Mouse (Mus musculus) hindbrain, embryonic 14.5 days (tissue): Measurements from ENCODE around the gene Ptpn14. TPM values are rescaled to one million over a fixed set of nuclear protein-coding genes. Genes with fewer than 3 reads are reported as not detected.

ENCODE experiments used
- ATAC-seq: fragments of 200-750 bp; cut with Nextera tagmentation; 2 replicates; pipeline ENCODE4 v1.8.0; 2017; ENCODE audit warnings: moderate number of reproducible peaks, mild to moderate bottlenecking, moderate TSS enrichment, moderate library complexity; ENCODE audit not compliant: low FRiP score
- DNase-seq: peaks from one replicate; pipeline ENCODE4 v3.0.0-alpha.2; 2015; ENCODE audit warnings: low spot score
- H3K27ac ChIP-seq: fragments of 300-500 bp; sonication (generic); 2 replicates; pipeline ENCODE4 v1.5.1; 2014; ENCODE audit warnings: mild to moderate bottlenecking, moderate library complexity
- H3K27me3 ChIP-seq: fragments of 300-500 bp; sonication (generic); 2 replicates; pipeline ENCODE4 v1.6.1; 2014; ENCODE audit warnings: mild to moderate bottlenecking, low read length, mixed read lengths; ENCODE audit not compliant: control insufficient read depth, insufficient read depth
- H3K36me3 ChIP-seq: fragments of 300-500 bp; sonication (generic); replicated peaks from 2 replicates; pipeline ENCODE4 v1.6.1; 2014; ENCODE audit not compliant: control insufficient read depth, insufficient read depth
- H3K4me1 ChIP-seq: fragments of 300-500 bp; sonication (generic); replicated peaks from 2 replicates; pipeline ENCODE4 v1.6.1; 2014; ENCODE audit warnings: antibody characterized with exemption, low read length, mixed read lengths; ENCODE audit not compliant: control insufficient read depth, insufficient read depth
- H3K4me2 ChIP-seq: fragments of 300-500 bp; sonication (generic); replicated peaks from 2 replicates; pipeline ENCODE4 v1.6.1; 2014; ENCODE audit warnings: mild to moderate bottlenecking, moderate library complexity
- H3K4me3 ChIP-seq: fragments of 300-500 bp; sonication (generic); replicated peaks from 2 replicates; pipeline ENCODE4 v1.5.1; 2014; ENCODE audit warnings: mild to moderate bottlenecking, low read length
- H3K9ac ChIP-seq: fragments of 300-500 bp; sonication (generic); 2 replicates; pipeline ENCODE4 v1.6.1; 2014
- H3K9me3 ChIP-seq: fragments of 300-500 bp; sonication (generic); 2 replicates; pipeline ENCODE4 v1.6.1; 2016; ENCODE audit warnings: low read length; ENCODE audit not compliant: control insufficient read depth
- WGBS: fragments of 180-500 bp; shearing (Covaris S2); extraction: QIAGEN DNeasy Blood & Tissue Kit; methylation state at CpG from one replicate; pipeline ENCODE4 v1.1.7; 2014; 5-methylcytosine and 5-hydroxymethylcytosine counted together
- polyA plus RNA-seq: library from polyadenylated mRNA; unstranded; fragments of >200 nt; fragmentation: Nextera tagmentation; extraction: Ambion mirVana; gene quantifications from 2 replicates; pipeline ENCODE4 v1.2.1, GENCODE M21; 2014

The Ptpn14 gene
- polyA plus RNA-seq, 1 experiment from 2014 or later: 2.6 TPM

DNA sequence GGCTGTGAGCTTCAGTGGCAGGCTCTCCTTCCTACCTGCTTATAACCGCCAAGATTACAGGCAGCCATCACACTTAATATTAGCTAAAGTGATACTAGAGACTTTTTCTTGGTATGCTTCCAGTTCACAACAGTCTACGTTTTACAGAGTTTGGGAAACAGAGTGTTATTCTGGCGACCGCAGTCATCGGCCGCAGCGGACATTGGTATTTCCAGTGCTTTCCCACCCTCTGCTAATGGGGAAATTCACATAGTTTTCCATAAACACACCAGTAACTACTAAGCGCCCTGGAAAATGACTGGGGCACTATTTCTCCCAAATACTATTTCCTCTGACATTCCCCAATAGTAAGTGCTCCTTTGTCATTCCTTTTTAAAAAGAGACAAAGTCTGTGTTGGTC lies 19.1 kb upstream of the Ptpn14 start:
- H3K4me3 ChIP-seq: no peak overlapping the region
- ATAC-seq: no peak
- no peaks in the 10 kb centered on the region for H3K36me3 ChIP-seq
- H3K9ac ChIP-seq: no peak overlapping the region
- no peak overlapping the region for H3K4me2 ChIP-seq
- no peaks in the 10 kb centered on the region for H3K27me3 ChIP-seq
- no peaks in the 10 kb centered on the region for H3K9me3 ChIP-seq
- 81% methylated on average over 8 of the region's 8 CpGs for WGBS
- H3K27ac ChIP-seq: no peak overlapping the region
- no peak for DNase-seq
- H3K4me1 ChIP-seq: no peaks in the 10 kb centered on the region

DNA sequence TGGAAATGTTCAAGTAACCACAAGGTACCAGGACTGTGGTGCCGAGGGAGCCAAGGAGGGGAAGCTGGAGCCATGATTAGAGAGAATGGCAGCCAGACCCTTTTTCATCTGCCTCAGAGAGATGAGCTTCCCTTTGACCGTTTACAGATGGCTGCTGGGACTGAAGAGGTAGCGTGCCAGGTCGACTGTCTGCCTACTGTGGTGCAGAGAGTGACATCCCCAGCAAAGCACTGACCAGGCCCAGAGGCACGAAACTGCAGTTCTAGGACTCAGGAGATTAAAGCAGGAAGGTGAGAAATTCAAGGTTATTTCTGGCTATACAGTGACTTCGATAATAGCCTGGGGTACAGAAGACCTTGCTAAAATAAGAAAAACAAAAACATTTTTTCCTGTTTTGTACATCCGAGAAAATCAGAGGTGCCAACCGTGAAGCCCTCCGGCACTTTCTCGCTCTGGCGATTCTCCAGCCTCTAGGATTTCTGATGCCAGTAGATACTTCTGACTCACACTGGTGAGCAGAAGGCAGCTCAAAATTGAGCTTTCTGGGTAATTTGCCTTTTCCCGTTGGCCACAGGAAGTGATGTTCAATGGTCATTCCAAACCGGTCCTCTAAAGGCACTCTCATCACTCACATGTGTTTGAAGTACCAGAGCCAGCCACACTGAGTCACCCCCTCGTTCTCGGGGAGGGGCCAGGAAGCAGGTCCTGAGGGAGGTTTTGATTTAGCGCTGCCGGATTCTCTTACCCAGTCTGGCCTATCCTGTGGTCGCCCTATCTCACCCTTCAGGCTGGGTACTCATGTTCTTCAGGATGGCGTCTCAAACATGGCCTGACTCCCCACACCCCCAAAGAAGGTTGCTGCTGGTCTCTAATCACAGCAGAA lies 11.9 kb upstream of the Ptpn14 start:
- DNase-seq (no peak), ATAC-seq (no peak)
- H3K27me3 ChIP-seq: no peaks in the 10 kb centered on the region
- no peak overlapping the region for H3K9ac ChIP-seq
- H3K4me2 ChIP-seq: no peak overlapping the region
- 67% methylated on average over 19 of the region's 19 CpGs for WGBS
- no peak overlapping the region for H3K27ac ChIP-seq
- H3K4me1 ChIP-seq: no peaks in the 10 kb centered on the region
- H3K4me3 ChIP-seq: no peak overlapping the region
- no peaks in the 10 kb centered on the region for H3K36me3 ChIP-seq
- no peaks in the 10 kb centered on the region for H3K9me3 ChIP-seq

DNA sequence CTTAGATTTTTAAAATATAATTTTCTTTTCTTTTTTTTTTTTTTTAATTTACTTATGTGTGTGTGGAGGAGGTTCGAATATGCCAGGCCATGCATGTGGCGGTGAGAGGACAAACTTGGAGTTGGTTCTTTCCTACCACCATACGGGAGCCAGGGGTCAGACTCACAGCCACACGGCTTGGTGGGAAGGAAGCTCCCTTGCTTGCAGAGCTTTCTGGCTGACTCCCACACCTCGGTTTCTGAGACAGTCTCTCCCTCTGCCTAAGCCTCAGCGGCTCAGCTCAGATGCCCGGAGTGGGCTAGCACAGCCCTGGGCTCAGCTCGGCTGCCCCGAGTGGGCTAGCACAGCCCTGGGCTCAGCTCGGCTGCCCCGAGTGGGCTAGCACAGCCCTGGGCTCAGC lies 10.5 kb upstream of the Ptpn14 start:
- H3K27me3 ChIP-seq: no peaks in the 10 kb centered on the region
- H3K27ac ChIP-seq: no peak overlapping the region

GRCm38 (mm10) chr1:189718600-189718999 lies 9.5 kb upstream of the Ptpn14 start:
- no peaks in the 10 kb centered on the region for H3K36me3 ChIP-seq
- no peak overlapping the region for H3K27ac ChIP-seq
- no peak for ATAC-seq
- no peak overlapping the region for H3K9ac ChIP-seq
- WGBS: 85% methylated on average over 5 of the region's 5 CpGs
- H3K4me3 ChIP-seq: no peak overlapping the region
- no peak for DNase-seq
- no peaks in the 10 kb centered on the region for H3K27me3 ChIP-seq
- no peaks in the 10 kb centered on the region for H3K4me1 ChIP-seq
- no peak overlapping the region for H3K4me2 ChIP-seq
- H3K9me3 ChIP-seq: no peaks in the 10 kb centered on the region

More for the DNA sequence above, 10.5 kb upstream of the Ptpn14 start:
- WGBS: 91% methylated on average over 11 of the region's 11 CpGs
- no peak overlapping the region for H3K9ac ChIP-seq
- no peak overlapping the region for H3K4me2 ChIP-seq
- H3K9me3 ChIP-seq: no peaks in the 10 kb centered on the region
- DNase-seq (no peak), ATAC-seq (no peak)
- H3K36me3 ChIP-seq: no peaks in the 10 kb centered on the region
- H3K4me3 ChIP-seq: no peak overlapping the region
- H3K4me1 ChIP-seq: no peaks in the 10 kb centered on the region

GRCm38 (mm10) chr1:189726121-189726520 lies 1.9 kb upstream of the Ptpn14 start:
- Histone ChIP-seq H3K4me1 (peaks cover 5% of the 10 kb centered on the region; the same call in 1 of the 2 replicates), H3K9ac (no peak overlapping the region), H3K36me3 (no peaks in the 10 kb centered on the region), H3K27me3 (peaks cover 25% of the 10 kb centered on the region), H3K4me3 (no peak overlapping the region), H3K27ac (no peak overlapping the region), H3K4me2 (no peak overlapping the region), H3K9me3 (no peaks in the 10 kb centered on the region)
- 56% methylated on average over 4 of the region's 4 CpGs for WGBS
- DNase-seq (no peak), ATAC-seq (no peak)

GRCm38 (mm10) chr1:189727346-189727883 lies 653 bp upstream of the Ptpn14 start:
- 3% methylated on average over 22 of the region's 22 CpGs for WGBS
- 0 out of 2 replicates have a peak overlapping the region, but pooled peaks have one; percentile 48 for H3K27ac ChIP-seq
- H3K9ac ChIP-seq: peak overlapping the region; percentile 59
- peak overlapping the region; percentile 48 for H3K4me3 ChIP-seq
- no peaks in the 10 kb centered on the region for H3K9me3 ChIP-seq
- H3K4me2 ChIP-seq: peak overlapping the region; percentile 96
- ATAC-seq: peak; percentile 26; the same call in 1 of the 2 replicates
- H3K27me3 ChIP-seq: peaks cover 25% of the 10 kb centered on the region
- H3K36me3 ChIP-seq: no peaks in the 10 kb centered on the region
- no peak for DNase-seq
- peaks cover 5% of the 10 kb centered on the region; the same call in 1 of the 2 replicates for H3K4me1 ChIP-seq

- H3K27ac ChIP-seq: peak overlapping the region; percentile 48; the same call in 1 of the 2 replicates
- H3K9me3 ChIP-seq: no peaks in the 10 kb centered on the region
- H3K27me3 ChIP-seq: peaks cover 25% of the 10 kb centered on the region
- H3K36me3 ChIP-seq: no peaks in the 10 kb centered on the region
- ATAC-seq (no peak), DNase-seq (no peak)
- H3K4me3 ChIP-seq: peak overlapping the region; percentile 48
- H3K9ac ChIP-seq: peak overlapping the region; percentile 59
- H3K4me1 ChIP-seq: peaks cover 5% of the 10 kb centered on the region; the same call in 1 of the 2 replicates
- 1% methylated on average over 15 of the region's 15 CpGs for WGBS
- H3K4me2 ChIP-seq: peak overlapping the region; percentile 96
Observed at GRCm38 (mm10) chr1:189728784-189729115, 682 bp downstream of the Ptpn14 start.

- ATAC-seq: no peak
- Histone ChIP-seq H3K9ac (peak overlapping the region; percentile 59; the same call in 1 of the 2 replicates), H3K4me1 (peaks cover 5% of the 10 kb centered on the region; the same call in 1 of the 2 replicates), H3K9me3 (no peaks in the 10 kb centered on the region), H3K4me3 (peak overlapping the region; percentile 48), H3K27me3 (peaks cover 25% of the 10 kb centered on the region), H3K4me2 (peak overlapping the region; percentile 96), H3K27ac (no peak overlapping the region), H3K36me3 (no peaks in the 10 kb centered on the region)
- no peak for DNase-seq
- 6% methylated on average over 17 of the region's 17 CpGs for WGBS
Observed at GRCm38 (mm10) chr1:189729141-189729815, 1.2 kb downstream of the Ptpn14 start.

DNA sequence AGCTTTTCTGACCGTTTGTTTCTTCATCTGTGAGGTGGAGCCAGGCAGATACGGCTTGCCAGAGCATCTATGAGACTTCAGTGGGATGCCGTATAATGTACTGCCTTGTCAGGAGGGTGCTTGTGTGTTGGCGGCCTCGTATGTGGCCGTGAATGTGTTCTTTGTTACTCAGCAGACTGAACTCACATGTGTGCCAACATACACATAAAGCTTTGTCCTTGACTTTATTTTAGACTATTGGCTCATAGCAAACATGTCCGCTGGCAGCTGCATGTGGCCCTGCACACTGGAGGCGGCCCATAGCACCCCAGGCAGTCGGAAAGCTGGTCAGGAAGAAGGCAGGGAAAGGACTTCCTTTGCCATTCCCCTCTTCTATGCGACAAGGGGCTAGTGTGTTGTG lies 3.6 kb downstream of the Ptpn14 start:
- peaks cover 25% of the 10 kb centered on the region for H3K27me3 ChIP-seq
- H3K4me1 ChIP-seq: peaks cover 5% of the 10 kb centered on the region; the same call in 1 of the 2 replicates
- no peak overlapping the region for H3K4me2 ChIP-seq
- no peaks in the 10 kb centered on the region for H3K9me3 ChIP-seq
- 65% methylated on average over 10 of the region's 10 CpGs for WGBS
- H3K36me3 ChIP-seq: no peaks in the 10 kb centered on the region
- no peak overlapping the region for H3K9ac ChIP-seq
- H3K27ac ChIP-seq: no peak overlapping the region
- H3K4me3 ChIP-seq: no peak overlapping the region
- no peak for ATAC-seq
- DNase-seq: no peak
